Mouse (Mus musculus) liver, embryonic 14.5 days (tissue): ENCODE measurements around the gene Tarbp2. TPM values are rescaled to one million over a fixed set of nuclear protein-coding genes. Genes with fewer than 3 reads are reported as not detected.

ENCODE experiments used
- ATAC-seq: fragments of 200-750 bp; cut with Nextera tagmentation; 2 replicates; pipeline ENCODE4 v1.8.0; 2017; ENCODE audit warnings: moderate number of reproducible peaks, mild to moderate bottlenecking, moderate library complexity; ENCODE audit not compliant: insufficient read depth
- DNase-seq, 3 experiments: peaks; one replicate each; pipeline ENCODE4 v3.0.0-alpha.2; 2012 to 2013; ENCODE audit warnings: low read depth in 3 of 3, low spot score in 3 of 3
- H3K27ac ChIP-seq: fragments of 300-500 bp; sonication (generic); 2 replicates; pipeline ENCODE4 v1.5.1; 2014; ENCODE audit warnings: moderate library complexity, mild to moderate bottlenecking, control low read depth, inconsistent platforms
- H3K27me3 ChIP-seq: fragments of 300-500 bp; sonication (generic); 2 replicates; pipeline ENCODE4 v1.6.1; 2014; ENCODE audit warnings: mild to moderate bottlenecking, low read length, moderate library complexity; ENCODE audit not compliant: control insufficient read depth, insufficient read depth
- H3K36me3 ChIP-seq: fragments of 300-500 bp; sonication (generic); replicated peaks from 2 replicates; pipeline ENCODE4 v1.6.1; 2014; ENCODE audit warnings: low read depth; ENCODE audit not compliant: control insufficient read depth, insufficient read depth
- H3K4me1 ChIP-seq, 2 experiments: fragments of 200-500 bp in 1 of 2; fragments of 300-500 bp in 1 of 2; sonication (generic) in 1 of 2; replicated peaks; 2 replicates each; pipeline ENCODE4 v1.6.1; 2012 to 2014; ENCODE audit warnings: antibody characterized with exemption in 1 of 2, inconsistent platforms in 1 of 2, low read length in 1 of 2; ENCODE audit not compliant: control insufficient read depth in 2 of 2, insufficient read depth in 2 of 2
- H3K4me2 ChIP-seq: fragments of 300-500 bp; sonication (generic); 2 replicates; pipeline ENCODE4 v1.6.1; 2014; ENCODE audit warnings: low read depth, mild to moderate bottlenecking, control low read depth, moderate library complexity
- H3K4me3 ChIP-seq, 2 experiments: fragments of 200-500 bp in 1 of 2; fragments of 300-500 bp in 1 of 2; sonication (generic) in 1 of 2; 2 replicates each; pipeline ENCODE4 v1.5.1; 2012 to 2014; ENCODE audit warnings: low read depth in 2 of 2, low read length in 2 of 2, mild to moderate bottlenecking in 2 of 2, control low read depth in 1 of 2, inconsistent platforms in 1 of 2, moderate library complexity in 1 of 2; ENCODE audit not compliant: insufficient read depth in 1 of 2
- H3K9ac ChIP-seq: fragments of 300-500 bp; sonication (generic); replicated peaks from 2 replicates; pipeline ENCODE4 v1.6.1; 2014; ENCODE audit warnings: mild to moderate bottlenecking, control low read depth, moderate library complexity
- H3K9me3 ChIP-seq: fragments of 300-500 bp; sonication (generic); 2 replicates; pipeline ENCODE4 v1.6.1; 2016; ENCODE audit warnings: low read length, mixed read lengths; ENCODE audit not compliant: control insufficient read depth
- CTCF ChIP-seq: IDR thresholded peaks from 2 replicates; pipeline ENCODE4 v1.5.1; 2016; ENCODE audit warnings: antibody characterized with exemption, low read depth, control low read depth
- EP300 ChIP-seq: IDR thresholded peaks from 2 replicates; pipeline ENCODE4 v1.6.1; 2016; ENCODE audit warnings: antibody characterized with exemption, low read depth
- WGBS: fragments of 180-500 bp; shearing (Covaris S2); extraction: QIAGEN DNeasy Blood & Tissue Kit; methylation state at CpG from one replicate; pipeline ENCODE4 v1.1.7; 2014; ENCODE audit not compliant: insufficient replicate concordance; 5-methylcytosine and 5-hydroxymethylcytosine counted together
- polyA plus RNA-seq, 2 experiments: library from polyadenylated mRNA; depleted of rRNA in 1 of 2; stranded (reverse) in 1 of 2; unstranded in 1 of 2; fragments of >200 nt; fragmentation: Nextera tagmentation in 1 of 2; extraction: Ambion mirVana in 1 of 2; gene quantifications; 2 replicates each; pipeline versions ENCODE4 v1.2.1 to v1.2.3; 2012 to 2014

Tarbp2 gene
- polyA plus RNA-seq (2012; rRNA removed) (39.6 and 40.9 TPM in 2 replicates), polyA plus RNA-seq (2014; fragmentation: Nextera tagmentation; extraction: Ambion mirVana) (31.5 and 40.2 TPM in 2 replicates)

DNA sequence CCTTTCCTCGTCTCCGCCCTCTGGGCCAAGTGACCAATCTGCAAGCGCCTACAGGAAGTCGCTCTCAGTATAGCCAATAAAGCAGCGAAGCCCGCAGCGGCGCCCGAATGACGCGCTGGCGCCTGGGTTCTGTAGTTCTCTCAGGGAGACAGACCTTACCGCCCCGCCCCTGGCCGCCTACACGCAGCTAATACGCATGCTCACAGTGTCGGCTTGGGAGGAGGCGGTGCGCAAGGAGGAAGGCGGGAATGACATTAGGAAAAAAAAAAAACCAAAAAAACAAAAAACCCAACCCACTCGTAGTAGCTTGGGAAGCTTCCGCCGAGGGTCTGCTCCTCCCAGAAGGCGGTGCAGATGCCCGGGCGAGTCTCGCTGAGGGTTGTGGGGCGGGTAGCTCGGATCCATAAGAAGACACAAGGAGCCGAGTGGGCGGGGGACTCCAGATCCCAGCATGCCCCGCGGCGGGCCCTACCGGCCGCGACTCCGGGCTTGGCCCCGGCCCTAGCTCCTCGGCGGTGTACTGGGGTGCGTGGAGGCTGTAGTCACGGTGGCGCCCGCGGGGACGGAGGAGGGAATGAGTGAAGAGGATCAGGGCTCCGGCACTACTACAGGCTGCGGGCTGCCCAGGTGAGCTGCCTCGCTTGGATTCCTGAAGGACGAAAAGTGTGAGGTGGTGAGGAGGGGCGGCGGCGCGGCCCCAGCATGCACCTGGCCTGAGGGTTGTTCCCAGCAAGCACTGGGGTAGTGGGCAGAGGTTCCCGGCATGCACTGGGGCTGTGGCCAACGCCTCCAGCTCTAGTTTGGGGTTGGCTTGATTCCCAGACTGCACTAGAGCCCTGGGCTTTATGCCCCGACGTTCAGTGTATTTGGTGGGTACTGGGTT, at the start of gene Tarbp2:
TSS of gene Tarbp2 (plus strand) at position 217 of the 883 bp plus-strand sequence.
- Histone ChIP-seq H3K4me1 (peaks cover 11 to 13% of the 10 kb centered on the region in 2 experiments), H3K4me2 (peak within 1 kb of the TSS; percentile 100), H3K4me3 (peak within 1 kb of the TSS; percentile 72 to 87), H3K9me3 (no peaks in the 10 kb centered on the region), H3K27me3 (peaks cover 3% of the 10 kb centered on the region), H3K36me3 (no peaks in the 10 kb centered on the region), H3K9ac (peak within 1 kb of the TSS; percentile 78), H3K27ac (peak within 1 kb of the TSS; percentile 75)
- under 1% methylated on average over 60 of the region's 60 CpGs for WGBS
- ATAC-seq (peak; percentile 90), DNase-seq (peak; percentile 99 to 100 (median 100))
- no peak for TF ChIP-seq CTCF
- no peak for TF ChIP-seq EP300

DNA sequence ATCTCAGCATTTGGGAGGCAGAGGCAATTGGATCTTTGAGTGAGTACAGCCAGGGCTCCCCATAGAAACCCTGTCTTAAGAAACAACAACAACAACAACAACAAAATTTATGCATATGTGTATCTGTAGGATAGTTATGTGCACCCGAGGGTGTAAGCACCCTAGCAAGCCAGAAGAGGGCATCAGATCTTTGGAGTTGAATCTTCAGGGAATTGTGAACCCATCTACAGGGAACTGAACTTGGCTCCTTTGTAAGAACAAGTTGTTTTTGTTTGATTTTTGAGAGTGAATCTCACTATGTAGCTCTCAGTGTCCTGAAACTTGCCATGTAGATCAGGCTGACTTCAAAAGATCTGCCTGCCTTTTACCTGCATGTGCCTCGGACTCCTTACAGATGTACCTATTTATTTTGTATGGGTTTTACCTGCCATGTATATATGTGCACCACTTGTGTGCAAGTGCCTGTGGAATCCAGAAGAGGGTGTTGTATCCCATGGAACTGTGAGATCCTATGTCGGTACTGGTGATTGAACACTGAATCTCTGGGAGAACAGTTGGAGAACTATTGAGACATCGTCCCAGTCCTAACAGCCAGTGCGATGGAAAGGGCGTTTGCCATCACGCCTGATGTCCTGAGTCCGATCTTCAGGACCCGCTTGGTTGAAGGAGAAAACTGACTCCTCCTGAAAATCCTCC, 49.2 kb upstream of the Tarbp2 start:
- ATAC-seq = no peak
- no peak overlapping the region for H3K4me2 ChIP-seq
- H3K9ac ChIP-seq = no peak overlapping the region
- 89% methylated on average over 9 of the region's 9 CpGs for WGBS
- no peaks in the 10 kb centered on the region for H3K9me3 ChIP-seq
- no peak for DNase-seq
- TF ChIP-seq CTCF (no peak), EP300 (no peak)
- H3K27ac ChIP-seq = no peak overlapping the region
- H3K4me3 ChIP-seq = no peak overlapping the region
- H3K4me1 ChIP-seq = peaks cover 6 to 7% of the 10 kb centered on the region in 2 experiments; a peak in 3 of 4 replicates
- no peaks in the 10 kb centered on the region for H3K27me3 ChIP-seq
- H3K36me3 ChIP-seq = peaks cover 8% of the 10 kb centered on the region

DNA sequence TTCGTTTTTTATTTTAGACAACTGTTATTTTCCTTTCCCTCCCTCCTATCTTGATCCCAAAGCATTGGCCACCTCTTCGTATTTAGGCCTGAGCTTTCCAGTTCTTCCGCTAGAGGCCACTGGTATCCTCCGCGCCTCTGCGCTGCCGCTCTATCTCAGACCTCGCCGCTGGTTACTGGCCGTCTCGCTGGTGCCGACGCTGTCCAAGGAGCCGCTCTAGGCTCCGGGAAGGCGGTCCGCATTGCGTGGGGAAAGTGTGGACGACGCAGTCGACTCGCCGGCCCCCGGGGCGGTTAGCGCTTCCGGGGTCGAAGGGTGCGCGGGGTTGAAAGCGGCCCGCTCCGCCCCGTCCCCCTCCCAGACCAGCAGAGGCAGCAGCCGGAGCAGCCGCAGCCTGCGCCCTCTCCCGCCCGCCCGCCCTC, 47.8 kb upstream of the Tarbp2 start, which contains the start of gene Pcbp2:
TSS of gene Pcbp2 (plus strand) at position 357 of the 422 bp plus-strand sequence.
- peaks cover 6 to 7% of the 10 kb centered on the region in 2 experiments; a peak in 3 of 4 replicates for H3K4me1 ChIP-seq
- DNase-seq = peak; percentile 96
- WGBS = under 1% methylated on average over 40 of the region's 40 CpGs

DNA sequence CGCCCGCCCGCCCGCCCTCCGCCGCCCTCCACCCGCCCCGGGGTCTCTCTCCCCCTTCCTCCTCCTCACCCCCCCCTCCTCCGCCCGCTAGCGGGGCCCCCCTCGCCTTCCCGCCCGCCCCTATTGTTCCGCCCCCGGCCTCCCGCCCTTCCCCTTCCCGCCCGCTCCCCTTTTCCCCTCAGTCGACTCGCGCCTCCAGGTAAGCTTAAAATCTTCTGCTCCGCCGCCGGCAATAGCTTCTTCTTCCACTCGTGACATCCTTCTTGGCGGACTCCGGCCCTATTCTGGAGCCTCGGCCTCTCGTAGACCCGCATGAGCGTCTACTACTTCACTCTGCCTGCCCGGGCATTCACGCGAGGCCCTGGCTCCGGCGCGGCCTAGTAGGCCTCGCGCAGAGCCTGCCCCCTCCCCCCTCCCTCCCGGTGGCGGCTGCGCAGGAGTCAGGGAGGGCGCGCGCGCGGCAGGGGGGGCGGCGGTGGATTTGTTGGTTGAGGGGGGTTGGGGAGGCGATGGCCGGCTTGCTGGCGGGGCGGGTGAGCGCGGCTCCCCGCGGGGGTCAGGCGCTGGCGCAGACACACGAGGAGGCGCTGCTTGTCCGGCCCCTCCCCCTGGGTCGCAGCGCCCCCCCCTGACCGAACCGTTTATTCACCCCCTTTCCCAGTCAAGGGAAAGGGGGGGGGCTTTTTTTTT, 47.2 kb upstream of the Tarbp2 start:
- Histone ChIP-seq H3K9me3 (no peaks in the 10 kb centered on the region), H3K4me2 (peak overlapping the region; percentile 86), H3K9ac (peak overlapping the region; percentile 87), H3K36me3 (peaks cover 27% of the 10 kb centered on the region), H3K27ac (peak overlapping the region; percentile 61), H3K27me3 (no peaks in the 10 kb centered on the region), H3K4me3 (peak overlapping the region; percentile 80 to 100), H3K4me1 (peaks cover 6 to 7% of the 10 kb centered on the region in 2 experiments; a peak in 3 of 4 replicates)
- ATAC-seq = peak; percentile 67
- peak; percentile 36; the same call in 1 of the 2 replicates for TF ChIP-seq CTCF
- TF ChIP-seq EP300 = no peak
- DNase-seq = peak in 2 of 3 experiments; percentile 41 to 50
- 1% methylated on average over 41 of the region's 67 CpGs for WGBS

More for the DNA sequence above, 47.8 kb upstream of the Tarbp2 start, which contains the start of gene Pcbp2:
- H3K27ac ChIP-seq = peak within 1 kb of the TSS; percentile 61
- H3K4me2 ChIP-seq = peak within 1 kb of the TSS; percentile 86
- TF ChIP-seq CTCF (peak; percentile 96), EP300 (peak; percentile 63)
- H3K36me3 ChIP-seq = peaks cover 21% of the 10 kb centered on the region
- H3K27me3 ChIP-seq = no peaks in the 10 kb centered on the region
- H3K9me3 ChIP-seq = no peaks in the 10 kb centered on the region
- H3K4me3 ChIP-seq = peak within 1 kb of the TSS; percentile 80 to 100
- peak within 1 kb of the TSS; percentile 87 for H3K9ac ChIP-seq
- peak; percentile 98 for ATAC-seq
